Mouse (Mus musculus): ENCODE measurements around the gene Nid1.
"Not testable (repeated sequence)": the region's sequence is repeated elsewhere in the genome, so short reads cannot be mapped to it uniquely, and the experiment has no call there.

- not testable (repeated sequence) for TF ChIP-seq POLR2A (IDR thresholded peaks at IDR 0.05; ENCODE audit: borderline replicate concordance, low read depth, low read length); CTCF (IDR thresholded peaks at IDR 0.05; ENCODE audit: low read depth, low read length)
These were observed 14.1 kb upstream of the Nid1 start for GRCm38 (mm10) chr13:13423301-13423700.

Data from bone marrow macrophage, adult 2 months (primary cell).